Mouse (Mus musculus): ENCODE data around the gene Agpat3.

Agpat3 gene

GRCm38 (mm10) chr10:78293576-78293975, 58.7 kb downstream of the Agpat3 start:
- DNase-seq = peak; percentile 63 to 76

GRCm38 (mm10) chr10:78292381-78292780, 59.9 kb downstream of the Agpat3 start:
- no peak for DNase-seq

GRCm38 (mm10) chr10:78290730-78291535, 61.4 kb downstream of the Agpat3 start:
- DNase-seq = no peak

DNA sequence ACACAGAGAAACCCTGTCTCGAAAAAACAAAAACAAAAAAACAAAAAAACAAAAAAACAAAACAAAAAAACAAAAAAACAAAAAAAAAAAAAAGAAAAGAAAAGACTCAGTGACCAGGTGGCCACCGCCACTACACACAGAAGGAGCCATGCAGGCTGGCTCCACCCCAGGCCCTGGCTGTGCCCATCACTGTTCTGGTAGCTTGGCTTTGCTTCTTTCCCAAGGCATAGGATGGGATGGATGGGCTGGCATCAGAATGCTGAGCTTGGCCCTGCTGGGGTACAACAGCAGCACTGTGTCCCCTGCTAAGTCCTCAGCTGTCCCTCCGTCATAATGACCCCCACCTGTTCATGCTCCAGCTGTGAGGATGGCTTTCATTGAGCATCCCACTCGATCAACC, 63.4 kb downstream of the Agpat3 start:
- no peak for DNase-seq

GRCm38 (mm10) chr10:78288135-78288534, 64.2 kb downstream of the Agpat3 start:
- no peak for DNase-seq

GRCm38 (mm10) chr10:78287465-78288132, 64.7 kb downstream of the Agpat3 start:
- peak in 1 of 2 experiments; percentile 49 for DNase-seq

- DNase-seq = no peak
Observed at GRCm38 (mm10) chr10:78285959-78286358, 66.3 kb downstream of the Agpat3 start.

DNA sequence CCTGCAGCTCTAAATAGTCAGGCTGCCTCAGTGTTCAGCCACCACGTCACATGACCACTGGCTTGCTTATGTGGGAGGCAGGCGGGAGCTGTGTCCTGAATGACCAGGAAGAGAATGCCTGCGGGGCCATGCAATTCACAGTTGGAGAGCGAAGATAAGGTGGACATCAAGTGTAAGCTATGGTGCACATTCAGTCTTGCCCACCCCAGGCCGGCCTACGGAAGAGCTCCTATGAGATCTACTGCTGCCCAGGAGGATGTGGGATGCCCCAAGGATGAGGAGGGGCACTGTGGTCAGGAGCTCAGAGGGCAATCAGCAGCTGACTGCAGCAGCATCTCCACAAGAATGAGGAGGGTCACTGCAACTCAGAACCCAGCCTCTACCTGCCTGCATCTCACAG, 66.9 kb downstream of the Agpat3 start:
- DNase-seq = no peak

DNA sequence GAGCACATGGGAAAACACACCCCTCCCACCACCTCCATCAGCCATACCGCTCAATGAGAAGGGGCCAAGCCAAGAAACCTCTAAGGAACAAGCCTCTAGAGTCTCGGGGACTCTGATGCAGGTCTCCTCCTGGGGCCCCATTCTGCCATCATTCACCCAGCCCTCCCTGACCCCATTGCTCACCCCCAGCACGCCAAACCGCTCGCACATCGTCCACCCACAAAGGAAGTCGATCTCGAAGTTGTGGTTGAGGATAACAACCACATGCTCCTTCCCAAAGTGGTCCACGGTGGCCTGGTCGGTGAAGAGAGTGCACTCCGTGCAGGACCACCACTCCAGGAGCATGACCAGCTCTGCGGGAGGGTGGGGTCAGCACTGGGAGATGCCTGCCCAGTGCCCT, 67.5 kb downstream of the Agpat3 start:
- no peak for DNase-seq

DNA sequence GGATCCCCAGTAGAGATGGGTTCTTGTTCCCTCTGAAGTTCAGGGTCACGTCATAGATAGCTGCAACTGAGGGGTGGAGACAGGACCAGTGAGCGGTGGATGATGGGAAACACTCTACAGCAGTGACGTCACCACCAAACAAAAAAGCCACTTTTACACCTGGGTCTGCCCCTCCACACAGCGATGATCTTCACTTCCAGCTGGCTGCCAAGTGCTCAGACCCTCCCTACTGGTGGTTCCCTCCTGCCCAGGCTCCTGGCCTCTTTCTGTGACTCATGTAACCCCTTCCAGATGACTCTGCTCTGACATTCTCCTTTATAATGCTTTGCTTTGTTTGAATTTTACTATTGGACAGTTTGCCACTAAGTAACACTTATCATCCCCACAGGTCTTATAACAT, 69.9 kb downstream of the Agpat3 start:
- no peak for DNase-seq

DNA sequence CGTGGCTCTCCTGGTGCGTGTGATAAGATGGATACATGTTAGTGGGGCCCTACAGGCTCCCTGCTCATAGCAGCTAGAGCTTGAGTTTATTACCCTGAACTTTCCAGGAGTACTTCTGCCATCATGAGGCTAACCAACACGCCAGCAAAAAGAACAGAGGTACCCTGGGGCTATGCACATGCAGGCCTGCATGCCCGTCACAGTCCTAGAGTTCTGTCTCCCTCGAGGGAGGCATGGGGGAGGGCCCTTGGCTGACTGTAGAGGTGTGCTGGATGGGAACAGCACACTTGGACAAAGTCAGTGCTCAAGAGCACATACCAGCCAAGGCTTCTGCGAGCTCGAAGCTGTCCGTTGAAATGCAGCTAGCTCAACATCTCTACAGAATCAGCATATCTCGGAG, 71.8 kb downstream of the Agpat3 start:
- DNase-seq = peak; percentile 55 to 75

GRCm38 (mm10) chr10:78279210-78279609, 73.1 kb downstream of the Agpat3 start:
- DNase-seq = peak; percentile 48 to 56

DNA sequence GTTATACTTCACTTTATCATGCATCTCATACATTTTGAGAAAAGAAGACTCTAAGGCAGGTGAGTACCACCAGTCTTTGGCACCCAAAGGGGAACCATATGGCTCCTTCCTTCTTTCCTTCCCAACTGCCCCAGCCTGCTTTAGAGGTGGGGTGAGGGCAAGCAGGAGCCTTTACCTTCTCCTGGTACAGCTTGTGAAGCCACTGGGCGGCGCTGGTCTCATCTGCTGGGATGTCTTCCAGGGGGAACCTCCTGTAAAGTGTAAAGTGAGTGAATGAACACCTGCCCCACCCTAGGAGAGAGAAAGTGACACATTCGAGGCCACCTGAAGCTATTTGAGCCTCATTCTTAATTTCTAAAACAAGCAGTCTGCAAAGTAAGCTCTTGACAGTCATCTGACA, 74.5 kb downstream of the Agpat3 start:
- no peak for DNase-seq

DNA sequence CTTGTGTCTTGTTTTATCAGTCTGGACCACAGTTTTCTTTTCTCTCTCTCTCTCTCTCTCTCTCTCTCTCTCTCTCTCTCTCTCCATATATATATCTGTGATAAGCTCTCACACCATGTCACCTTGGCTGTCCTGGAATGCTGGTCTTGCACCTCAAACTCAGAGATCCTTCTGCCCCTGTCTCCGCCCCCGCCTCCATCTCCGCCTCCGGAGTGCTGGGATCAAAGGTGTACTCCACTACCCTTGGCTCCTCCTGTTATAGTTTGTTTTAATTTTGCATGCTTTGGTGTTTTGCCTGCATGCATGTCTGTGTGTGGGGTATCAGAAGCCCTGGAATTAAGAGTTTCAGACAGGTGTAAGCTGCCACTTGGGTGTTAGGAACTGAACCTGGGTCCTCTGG, 76.0 kb downstream of the Agpat3 start:
- peak in 1 of 2 experiments; percentile 26 for DNase-seq

- no peak for DNase-seq
Observed at GRCm38 (mm10) chr10:78272932-78273331, 79.4 kb downstream of the Agpat3 start.

- no peak for DNase-seq
Observed at GRCm38 (mm10) chr10:78265881-78266280, 86.4 kb downstream of the Agpat3 start.

GRCm38 (mm10) chr10:78264735-78265134, 87.6 kb downstream of the Agpat3 start:
- no peak for DNase-seq

DNA sequence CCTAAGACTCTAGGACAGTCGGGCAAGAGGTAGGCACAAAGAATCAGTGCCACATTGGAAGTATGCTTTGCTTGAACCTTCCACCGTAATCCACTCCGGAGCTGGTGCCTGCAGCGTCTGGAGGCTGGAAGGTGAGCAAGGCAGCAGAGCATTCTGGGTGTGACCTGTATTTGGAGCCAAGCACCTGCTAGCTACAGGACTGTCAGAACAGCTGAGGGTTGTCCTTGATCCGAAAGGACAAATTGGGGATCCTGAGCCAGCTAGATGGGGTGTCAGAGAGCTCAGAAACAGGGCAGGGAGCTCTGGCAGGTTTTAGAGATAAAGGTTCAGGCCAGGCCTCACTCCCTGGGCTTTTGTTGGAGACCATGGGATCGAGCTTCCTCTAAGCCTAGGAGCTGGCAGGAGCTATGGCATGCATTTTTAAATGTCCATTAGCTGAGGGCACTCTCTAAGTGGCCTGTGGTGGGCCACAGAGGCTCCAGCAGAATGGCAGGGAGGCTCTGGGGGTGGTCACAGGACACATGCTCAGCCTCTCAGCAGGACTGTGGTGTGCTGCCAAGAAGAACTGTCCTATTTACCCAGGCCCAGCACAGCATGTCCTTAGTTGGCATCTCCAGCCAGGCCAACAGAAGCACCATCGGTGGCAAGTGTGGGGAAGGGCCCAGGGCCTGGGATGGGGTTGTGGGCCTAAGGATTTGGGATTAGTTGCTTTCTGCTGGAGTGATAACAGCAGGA, 91.2 kb downstream of the Agpat3 start:
- DNase-seq = no peak

DNA sequence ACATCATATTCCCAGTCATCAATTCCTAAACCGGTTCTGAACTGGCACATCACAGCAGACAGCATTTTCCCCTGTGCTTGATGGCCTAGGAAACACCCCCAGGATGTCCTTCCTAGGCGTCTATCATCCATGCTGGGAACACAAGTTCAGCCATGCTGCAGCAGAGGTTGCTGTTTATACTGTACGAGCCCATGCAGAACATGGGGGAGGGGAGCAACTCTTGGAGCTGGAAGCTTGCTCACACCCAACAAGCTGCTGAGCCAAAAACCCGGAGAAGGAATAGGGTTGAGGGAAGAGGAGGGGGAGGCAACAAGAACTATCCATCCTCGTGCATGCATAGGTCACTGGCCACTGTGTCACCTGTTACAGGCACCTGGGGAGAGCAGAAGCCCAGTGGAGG, 92.0 kb downstream of the Agpat3 start:
- DNase-seq = no peak

- no peak for DNase-seq
Observed at GRCm38 (mm10) chr10:78259702-78260101, 92.6 kb downstream of the Agpat3 start.

GRCm38 (mm10) chr10:78259230-78259629, 93.1 kb downstream of the Agpat3 start:
- DNase-seq = no peak

DNA sequence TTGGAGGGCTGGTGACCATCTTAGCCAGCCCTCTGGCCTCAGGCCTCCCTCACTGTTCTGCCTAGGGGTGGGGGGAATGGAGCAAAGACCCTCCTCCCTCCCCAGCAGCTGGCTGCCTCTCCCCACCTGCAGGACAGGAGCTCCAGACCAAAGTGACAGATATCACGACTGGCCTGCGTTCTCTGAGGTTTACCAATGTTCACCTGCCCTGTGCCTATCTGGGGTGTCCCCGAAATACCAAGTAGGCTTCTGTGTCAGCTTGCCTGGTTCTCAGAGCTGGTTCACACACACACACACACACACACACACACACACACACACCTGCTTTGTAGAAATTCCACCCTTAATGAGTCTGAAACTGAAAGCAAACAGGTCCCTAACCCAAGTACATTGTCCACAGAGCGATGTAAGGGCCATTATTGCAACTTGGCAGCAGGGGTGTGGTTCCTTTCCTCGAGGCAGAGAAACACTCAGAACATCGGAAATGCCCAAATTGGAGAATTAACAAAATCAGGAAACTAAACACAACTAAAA, 94.1 kb downstream of the Agpat3 start:
- DNase-seq = no peak

DNA sequence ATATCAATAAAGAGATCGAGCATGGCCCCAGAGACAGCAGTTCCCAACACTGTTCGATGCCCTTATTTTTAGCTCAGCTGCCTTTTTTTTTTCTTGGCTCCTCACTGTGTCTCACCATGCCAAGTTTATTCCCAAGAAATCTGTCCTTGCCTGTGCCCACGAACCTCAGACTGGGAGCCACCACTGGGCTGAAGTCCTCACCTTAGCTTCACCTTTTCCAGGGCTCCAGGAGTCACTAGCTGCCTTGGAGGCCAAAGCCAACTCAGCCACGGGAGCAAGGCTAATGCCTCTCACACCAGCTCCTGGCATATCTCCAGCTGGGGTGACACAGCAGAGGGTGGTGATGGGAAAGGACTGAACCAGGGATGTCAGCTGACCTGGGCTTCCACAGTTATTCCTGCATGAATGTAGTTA, 96.6 kb downstream of the Agpat3 start:
- peak; percentile 70 to 71 for DNase-seq

All from kidney, adult 8-10 months (tissue).